Mouse (Mus musculus) forelimb bud, embryonic 11.5 days (tissue): ENCODE data around the gene Ccdc97.
"Not testable (repeated sequence)": the region's sequence is repeated elsewhere in the genome, so short reads cannot be mapped to it uniquely, and the experiment has no call there.

Source experiments
- DNase-seq: peaks from one replicate; pipeline ENCODE4 v3.0.0-alpha.2; 2012; ENCODE audit warnings: low read depth, low spot score

The Ccdc97 gene

DNA sequence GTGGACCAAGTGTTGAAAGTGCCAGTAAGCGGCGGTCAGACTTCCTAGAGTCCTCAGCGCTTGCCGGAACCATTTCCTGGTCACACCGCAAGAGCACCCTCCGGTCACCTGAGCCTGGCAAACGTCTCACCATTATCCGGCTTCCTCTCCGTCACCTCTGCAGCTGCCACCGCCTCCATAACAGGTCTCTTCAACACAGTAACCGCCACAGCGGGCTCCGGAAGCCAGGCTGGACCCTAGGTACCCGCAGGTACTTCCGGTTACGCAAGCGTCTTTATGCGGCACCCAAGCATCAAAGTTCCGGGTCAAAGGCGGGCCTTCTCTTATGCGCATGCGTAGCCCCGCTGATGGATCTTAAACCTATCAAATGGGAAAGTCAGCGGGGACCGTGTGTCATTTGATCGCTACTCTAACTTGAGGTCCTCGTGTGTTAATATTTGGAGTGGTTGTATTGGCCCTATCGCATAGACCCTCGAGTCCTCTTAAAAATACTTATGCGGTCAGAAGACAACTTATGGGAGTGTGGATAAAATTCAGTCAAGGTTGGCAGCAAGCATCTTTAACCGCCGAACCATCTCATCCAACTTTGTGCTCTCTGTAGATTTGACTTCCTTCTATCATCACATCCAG, at the start of gene Ccdc97:
Ccdc97 (minus strand) TSS at position 301 of the 630 bp plus-strand sequence.
- peak; percentile 95 for DNase-seq

- no peak for DNase-seq
Observed at GRCm38 (mm10) chr7:25768229-25768628, 49.3 kb upstream of the Ccdc97 start.

DNA sequence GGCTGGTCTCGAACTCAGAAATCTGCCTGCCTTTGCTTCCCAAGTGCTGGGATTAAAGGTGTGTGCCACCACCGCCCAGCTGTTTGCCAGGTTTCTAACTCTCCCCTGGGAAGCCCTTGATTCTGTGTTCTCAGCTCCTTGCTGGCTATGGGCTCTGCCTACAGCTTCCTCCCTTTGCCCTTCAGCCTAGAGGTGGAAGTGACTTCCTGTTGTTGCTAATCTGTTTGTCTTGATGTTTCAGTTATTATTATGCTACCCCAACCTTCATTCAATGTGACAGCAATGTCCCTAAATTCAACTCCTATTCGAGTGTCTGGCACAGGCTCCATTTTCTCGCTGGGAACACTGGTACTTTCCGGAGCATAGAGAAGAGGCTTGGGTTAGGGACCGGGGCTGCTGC, 47.2 kb upstream of the Ccdc97 start:
- no peak for DNase-seq

GRCm38 (mm10) chr7:25764221-25764620, 45.3 kb upstream of the Ccdc97 start:
- no peak for DNase-seq

- DNase-seq, result no peak
Observed at GRCm38 (mm10) chr7:25763678-25764077, 44.8 kb upstream of the Ccdc97 start.

GRCm38 (mm10) chr7:25761354-25761753, 42.5 kb upstream of the Ccdc97 start:
- no peak for DNase-seq

GRCm38 (mm10) chr7:25756011-25756410, 37.1 kb upstream of the Ccdc97 start:
- DNase-seq, result peak; percentile 87

GRCm38 (mm10) chr7:25755468-25755833, 36.6 kb upstream of the Ccdc97 start:
- no peak for DNase-seq

- DNase-seq, result peak; percentile 99
Observed at GRCm38 (mm10) chr7:25754738-25755467, 36.0 kb upstream of the Ccdc97 start, which contains the start of gene Hnrnpul1. TSS of gene Hnrnpul1 (minus strand) at chr7:25754757.

DNA sequence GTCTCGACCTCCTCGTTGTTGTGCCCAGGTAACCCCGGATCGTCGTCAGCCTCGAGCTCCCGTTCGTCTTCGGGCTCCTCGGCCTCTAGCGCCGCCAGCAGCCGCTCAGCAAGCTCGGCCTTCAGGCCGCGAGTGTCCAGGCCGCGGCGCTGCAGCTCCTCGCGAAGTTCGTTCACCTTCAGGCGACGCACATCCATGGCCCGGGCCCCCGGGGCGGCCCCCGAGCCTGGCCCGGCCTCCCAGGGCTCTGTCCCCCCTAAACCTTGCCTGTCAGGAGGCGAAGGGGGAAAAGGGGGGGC, 35.5 kb upstream of the Ccdc97 start:
- no peak for DNase-seq

- peak; percentile 5 for DNase-seq
Observed at GRCm38 (mm10) chr7:25753643-25754438, 35.0 kb upstream of the Ccdc97 start.

- no peak for DNase-seq
Observed at GRCm38 (mm10) chr7:25753076-25753475, 34.2 kb upstream of the Ccdc97 start.

- DNase-seq, result no peak
Observed at GRCm38 (mm10) chr7:25746844-25747243, 28.0 kb upstream of the Ccdc97 start.

DNA sequence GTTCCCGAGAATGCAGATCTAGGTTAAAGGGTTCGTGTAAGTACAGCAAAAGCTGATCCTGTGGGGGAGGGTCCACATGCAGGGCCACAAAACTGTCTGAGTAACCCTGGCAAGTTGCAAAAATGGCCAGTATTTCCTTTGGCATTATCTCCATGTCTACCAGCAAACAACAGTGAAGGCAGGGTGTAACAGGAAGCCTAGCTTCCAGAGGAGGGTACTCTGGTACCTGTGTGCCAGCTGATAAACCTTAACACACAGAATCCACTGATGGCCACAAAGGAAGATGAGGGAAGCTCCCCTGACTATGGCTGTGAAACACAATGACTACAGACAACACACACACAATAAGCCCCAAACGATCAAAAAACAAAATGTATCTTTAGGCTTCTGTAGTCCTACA, 19.4 kb upstream of the Ccdc97 start:
- no peak for DNase-seq

DNA sequence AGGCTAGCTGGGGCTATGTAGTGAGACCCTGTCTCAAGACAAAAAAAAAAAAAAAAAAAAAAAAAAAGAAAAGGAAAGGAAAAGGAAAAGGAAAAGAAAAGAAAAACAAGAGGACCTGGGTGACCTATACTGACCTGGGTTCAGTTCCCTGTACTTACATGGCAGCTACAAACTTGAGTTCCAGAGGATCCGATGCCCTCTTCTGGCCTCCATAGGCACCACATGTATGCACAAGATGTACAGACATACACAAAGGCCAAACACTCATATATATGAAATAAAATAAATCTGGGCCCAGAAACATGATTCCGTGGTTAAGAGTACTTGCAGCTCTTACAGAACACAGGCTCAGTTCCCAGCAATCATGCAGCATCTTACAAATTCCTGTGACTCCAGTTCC, 18.0 kb upstream of the Ccdc97 start:
- DNase-seq, result no peak

GRCm38 (mm10) chr7:25734991-25735390, 16.1 kb upstream of the Ccdc97 start:
- no peak for DNase-seq

DNA sequence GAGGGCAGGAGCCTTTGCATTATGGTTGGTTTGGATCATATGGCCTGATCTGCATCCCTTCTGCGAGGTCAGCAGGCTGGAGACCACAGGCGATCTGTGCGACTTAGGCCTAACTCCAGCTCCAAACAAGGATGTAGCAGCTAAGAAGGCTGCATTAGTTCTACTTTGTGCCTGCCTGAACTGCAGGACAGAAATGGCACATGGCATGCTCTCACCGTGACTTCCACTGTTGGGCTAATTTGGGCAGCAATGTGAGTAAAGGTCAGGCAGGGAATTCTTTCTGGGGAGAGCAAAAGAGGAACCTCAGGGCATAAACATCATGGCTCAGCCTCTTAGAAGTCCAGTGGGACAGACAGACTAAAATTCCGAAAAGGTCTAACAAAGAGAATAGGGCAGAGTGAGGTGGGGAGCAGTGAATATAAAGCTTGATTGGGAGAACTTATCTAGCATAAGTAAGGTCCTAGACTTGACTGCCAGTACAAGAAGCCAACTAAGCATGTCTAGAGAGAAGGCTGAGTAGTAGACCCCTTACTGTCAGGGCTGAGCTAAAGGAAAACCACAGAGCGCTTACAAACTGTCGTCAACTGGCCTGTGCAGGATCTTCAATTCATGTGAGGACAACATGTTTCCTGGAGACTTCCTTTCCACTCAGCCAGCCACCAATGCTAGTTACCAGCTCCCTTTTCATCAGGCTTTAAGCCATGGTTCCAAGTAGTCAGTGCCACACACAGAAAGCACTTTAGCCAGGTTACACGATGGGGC, 12.6 kb upstream of the Ccdc97 start:
- no peak for DNase-seq

GRCm38 (mm10) chr7:25729862-25730261, 11.0 kb upstream of the Ccdc97 start:
- no peak for DNase-seq

DNA sequence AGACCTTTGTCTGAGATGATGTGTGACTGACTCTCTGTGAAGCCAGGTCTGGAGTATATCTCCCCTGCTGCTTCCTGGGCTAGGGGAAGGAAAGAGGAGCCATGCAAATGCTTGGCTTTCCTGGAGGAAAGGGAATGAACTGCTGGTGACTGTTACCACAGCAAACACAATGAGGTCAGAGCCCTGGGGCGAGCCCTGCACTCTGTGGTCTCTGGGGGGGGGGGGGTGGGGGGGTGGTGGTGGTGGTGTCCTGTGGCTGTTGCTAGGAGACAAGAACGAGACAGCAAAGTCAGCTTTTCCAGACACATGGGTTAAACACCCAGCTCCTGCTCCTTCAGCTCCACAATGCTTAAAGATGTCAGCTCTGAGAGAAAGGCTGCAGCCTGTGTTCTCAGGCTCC, 10.5 kb upstream of the Ccdc97 start:
- DNase-seq, result no peak

GRCm38 (mm10) chr7:25727800-25728199, 8.9 kb upstream of the Ccdc97 start:
- no peak for DNase-seq

GRCm38 (mm10) chr7:25725886-25726285, 7.0 kb upstream of the Ccdc97 start:
- no peak for DNase-seq

DNA sequence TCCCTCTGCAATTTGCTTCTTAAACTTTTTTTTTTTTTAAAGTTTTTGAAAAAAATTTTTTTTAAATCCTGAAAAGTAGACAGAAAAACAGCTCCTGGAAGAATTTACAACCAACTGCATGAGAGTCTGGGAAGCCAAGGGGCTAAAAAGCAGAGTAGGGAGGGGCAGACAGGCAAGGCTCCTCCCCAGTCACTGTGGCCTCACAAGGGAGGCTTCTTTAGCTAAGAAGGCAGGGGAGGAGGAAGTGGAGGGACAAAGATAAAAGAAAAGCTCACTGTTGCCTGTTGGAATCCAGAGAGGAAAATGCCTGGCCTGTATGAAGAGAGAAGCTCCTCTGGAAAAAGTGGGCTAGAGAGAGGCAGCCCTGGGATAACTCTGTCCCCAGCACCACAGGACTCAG, 2.9 kb upstream of the Ccdc97 start:
- DNase-seq, result not testable (repeated sequence)
